Mouse (Mus musculus): ENCODE data around the gene Kcnh7.

- TF ChIP-seq CTCF (IDR thresholded peaks at IDR 0.05; ENCODE audit: borderline replicate concordance, insufficient read depth, low read depth, low read length): no peak
- TF ChIP-seq POLR2A (IDR thresholded peaks at IDR 0.05; ENCODE audit: borderline replicate concordance, insufficient read depth, low read length): no peak
Observed at GRCm38 (mm10) chr2:62725946-62726345, 458.1 kb downstream of the Kcnh7 start.

Measured in cerebellum, adult 2 months (tissue).